Mouse (Mus musculus): ENCODE measurements around the gene Actn1.
"Not testable (repeated sequence)": the region's sequence is repeated elsewhere in the genome, so short reads cannot be mapped to it uniquely, and the experiment has no call there.

Gene Actn1

DNA sequence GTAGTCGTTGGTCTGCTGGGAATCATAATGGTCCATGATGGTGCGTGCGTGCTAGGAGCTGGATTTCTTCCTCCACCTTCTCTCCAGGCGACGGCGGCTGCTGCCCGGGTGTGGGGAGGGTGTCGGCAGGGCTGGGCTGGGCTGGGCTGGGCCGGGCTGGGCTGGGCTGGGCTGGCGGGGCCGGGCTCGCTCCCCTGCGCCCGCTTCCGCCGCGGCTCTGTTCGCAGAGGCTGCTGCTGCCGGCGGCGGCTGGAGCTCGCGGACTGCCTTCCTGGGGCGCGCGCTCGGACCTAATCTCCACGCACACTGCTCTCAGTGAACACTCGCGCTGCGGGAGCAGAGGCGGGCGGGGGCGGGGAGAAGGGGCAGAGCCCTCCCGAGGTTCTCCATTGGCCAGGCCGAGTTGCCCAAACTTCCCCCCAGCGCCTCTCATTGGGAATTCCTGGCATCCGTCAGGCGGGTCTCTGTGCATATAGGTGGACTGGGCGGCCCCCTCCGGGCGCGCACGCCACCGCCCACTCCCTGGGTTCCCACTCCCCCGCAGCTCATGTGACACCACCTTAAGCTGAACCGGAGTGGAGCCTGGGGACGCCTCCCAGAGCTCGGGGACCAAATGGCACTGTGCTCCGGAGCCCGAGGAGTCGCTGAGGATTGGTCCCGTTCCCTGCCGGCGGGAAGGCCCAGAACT lies at the start of gene Actn1:
Gene Actn1, minus strand, starts transcription at position 316 of the 688 bp plus-strand sequence.
- peak; percentile 95 for DNase-seq (ENCODE audit: low read depth)

- DNase-seq (ENCODE audit: low read depth), result no peak
Measured at GRCm38 (mm10) chr12:80307556-80307955, 47.4 kb upstream of the Actn1 start.

DNA sequence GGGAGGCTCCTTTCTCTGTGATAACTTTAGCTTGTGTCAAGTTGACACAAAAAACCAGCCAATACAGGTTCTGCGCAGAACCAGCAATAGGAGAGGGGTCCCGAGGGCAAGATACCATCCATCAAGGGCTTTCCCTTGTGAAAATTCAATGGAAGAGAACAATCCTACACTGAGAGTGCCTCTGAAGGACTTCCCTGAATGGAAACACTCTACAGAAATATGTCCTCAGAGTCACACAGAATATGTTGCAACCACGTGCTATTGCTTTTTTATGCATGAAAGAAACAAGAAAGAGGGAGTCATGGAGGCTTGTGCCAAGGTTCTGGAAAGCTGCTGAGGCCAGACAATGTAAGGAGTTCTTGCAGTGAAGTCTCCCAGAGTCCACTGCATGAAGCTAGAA lies 44.3 kb upstream of the Actn1 start:
- no peak for DNase-seq (ENCODE audit: low read depth)

DNA sequence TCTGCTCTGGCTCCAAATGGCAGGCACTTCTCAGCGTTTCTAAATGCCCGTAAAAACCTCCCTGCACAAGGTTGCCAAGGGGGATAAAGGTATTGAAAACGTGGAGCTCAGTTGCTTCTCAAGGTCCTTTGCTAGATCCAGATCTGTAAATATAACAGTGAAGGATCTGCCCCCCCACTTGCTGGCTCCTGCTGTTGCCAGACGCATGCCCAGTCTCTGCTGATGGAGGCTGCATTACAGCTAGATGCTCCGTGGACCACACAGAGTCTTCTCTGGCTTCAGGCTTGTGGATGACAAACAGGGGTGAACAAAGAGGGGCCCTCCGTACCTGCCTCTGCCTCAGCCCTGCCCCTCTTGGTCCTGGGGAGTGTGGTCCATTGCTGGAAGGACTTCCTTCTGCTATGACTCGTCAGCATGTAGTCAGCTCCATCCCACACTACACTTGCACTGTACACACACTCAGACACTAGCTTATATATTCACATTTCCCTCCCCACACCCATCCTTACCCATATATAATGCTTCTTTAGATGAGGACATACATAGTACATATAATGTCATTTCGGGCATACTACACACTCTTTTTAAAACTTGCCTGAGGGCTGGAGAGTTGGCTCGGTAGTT lies 40.8 kb upstream of the Actn1 start:
- DNase-seq (ENCODE audit: low read depth), result no peak

- DNase-seq (ENCODE audit: low read depth), result no peak
Measured at GRCm38 (mm10) chr12:80298714-80299113, 38.5 kb upstream of the Actn1 start.

DNA sequence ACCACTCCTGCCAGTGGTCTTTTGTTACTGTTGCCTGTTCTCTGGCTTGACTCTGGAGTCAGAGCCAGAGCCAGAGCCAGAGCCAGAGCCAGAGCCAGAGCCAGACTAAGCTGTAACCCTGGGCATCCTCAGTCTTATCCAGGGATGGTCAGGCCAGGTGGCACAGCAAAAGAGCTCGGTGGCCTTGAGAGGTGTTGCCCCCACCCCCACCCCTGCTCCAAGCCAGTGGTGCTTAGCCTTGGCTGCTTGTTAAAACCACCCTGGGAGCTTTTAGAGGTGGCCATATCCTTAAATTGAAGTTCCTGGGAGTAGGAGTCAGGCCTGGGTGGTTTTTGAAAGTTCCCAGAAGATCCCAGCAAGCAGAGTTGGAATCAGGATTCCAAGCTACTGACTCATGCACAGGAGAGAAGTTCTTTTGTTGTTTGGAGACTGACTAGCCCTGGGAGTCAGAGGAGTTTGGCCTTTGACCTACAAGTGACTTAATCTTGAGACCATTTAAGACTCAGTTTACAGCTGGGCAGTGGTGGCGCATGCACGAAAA lies 31.8 kb upstream of the Actn1 start:
- DNase-seq (ENCODE audit: low read depth), result no peak

- no peak for DNase-seq (ENCODE audit: low read depth)
Measured at GRCm38 (mm10) chr12:80290964-80291363, 30.8 kb upstream of the Actn1 start.

DNA sequence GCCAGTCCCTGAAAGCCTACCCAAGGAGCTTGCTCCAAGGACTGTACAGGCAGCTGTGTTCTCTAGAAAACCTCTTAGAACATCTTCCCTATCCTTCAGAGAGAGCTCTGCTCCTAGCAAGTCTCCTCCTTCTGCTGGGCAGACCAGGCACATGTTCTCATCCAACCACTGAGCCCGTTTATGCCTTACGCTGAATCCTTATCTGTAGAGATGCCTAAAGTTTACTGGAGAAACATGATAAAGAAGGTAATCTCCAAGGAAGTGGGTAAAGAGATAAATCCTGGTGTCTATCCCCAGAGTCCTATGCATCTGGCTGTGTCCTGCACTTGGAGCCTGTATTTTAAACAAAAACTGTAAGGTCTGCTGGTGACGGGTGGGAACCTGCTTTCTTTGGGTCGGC lies 30.3 kb upstream of the Actn1 start:
- no peak for DNase-seq (ENCODE audit: low read depth)

DNA sequence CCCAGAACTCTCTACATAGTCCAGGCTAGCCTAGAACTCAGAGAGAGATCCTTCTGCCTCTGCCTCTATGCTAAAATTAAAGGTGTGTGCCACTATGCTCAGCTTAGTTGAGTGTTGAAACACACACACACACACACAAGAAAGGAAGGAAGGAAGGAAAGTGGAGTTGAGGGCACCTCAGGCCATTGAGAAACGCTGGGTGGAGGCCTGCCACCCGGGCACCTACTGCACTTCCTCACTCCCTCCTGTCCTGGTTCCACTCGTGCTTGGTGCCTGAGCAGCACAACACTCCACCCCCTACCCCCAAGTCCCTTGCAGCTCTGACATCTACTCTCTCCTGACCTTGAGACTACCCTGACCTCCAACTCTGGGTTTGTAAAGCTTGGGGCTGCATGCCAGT lies 29.6 kb upstream of the Actn1 start:
- DNase-seq (ENCODE audit: low read depth), result no peak

DNA sequence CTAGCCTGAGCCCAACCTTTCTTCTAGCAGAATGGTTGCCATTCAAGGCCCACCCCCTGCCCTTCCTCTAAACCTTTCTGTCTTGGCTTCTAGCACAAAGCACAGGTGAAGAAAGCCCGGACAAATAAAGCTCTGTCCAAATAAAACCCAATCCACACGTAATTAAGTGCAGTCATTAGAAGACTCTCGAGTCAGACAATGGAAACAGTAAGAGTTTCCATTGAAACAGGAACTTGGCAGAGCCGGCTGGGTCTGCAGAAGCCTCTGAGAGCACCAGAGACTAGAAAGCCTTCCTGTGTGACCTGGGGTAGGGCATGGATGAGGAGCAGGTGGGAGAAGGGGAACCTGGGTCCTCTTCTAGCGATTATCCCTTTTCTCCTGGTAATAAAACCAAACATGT lies 25.7 kb upstream of the Actn1 start:
- DNase-seq (ENCODE audit: low read depth), result peak; percentile 34

DNA sequence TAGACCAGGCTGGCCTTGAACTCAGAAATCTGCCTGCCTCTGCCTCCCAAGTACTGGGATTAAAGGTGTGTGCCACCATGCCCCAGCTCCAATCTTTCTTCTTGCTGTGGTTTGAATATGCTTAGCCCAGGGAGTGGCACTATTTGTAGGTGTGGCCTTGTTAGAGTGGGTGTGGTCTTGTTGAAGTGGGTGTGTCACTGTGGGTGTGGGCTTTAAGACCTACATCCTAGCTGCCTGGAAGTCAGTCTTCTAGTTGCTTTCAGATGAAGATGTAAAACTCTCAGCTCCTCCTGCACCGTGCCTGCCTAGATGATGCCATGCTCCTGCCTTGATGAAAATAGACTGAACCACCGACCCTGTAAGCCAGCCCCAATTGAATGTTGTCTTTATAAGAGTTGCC lies 24.1 kb upstream of the Actn1 start:
- DNase-seq (ENCODE audit: low read depth), result not testable (repeated sequence)

DNA sequence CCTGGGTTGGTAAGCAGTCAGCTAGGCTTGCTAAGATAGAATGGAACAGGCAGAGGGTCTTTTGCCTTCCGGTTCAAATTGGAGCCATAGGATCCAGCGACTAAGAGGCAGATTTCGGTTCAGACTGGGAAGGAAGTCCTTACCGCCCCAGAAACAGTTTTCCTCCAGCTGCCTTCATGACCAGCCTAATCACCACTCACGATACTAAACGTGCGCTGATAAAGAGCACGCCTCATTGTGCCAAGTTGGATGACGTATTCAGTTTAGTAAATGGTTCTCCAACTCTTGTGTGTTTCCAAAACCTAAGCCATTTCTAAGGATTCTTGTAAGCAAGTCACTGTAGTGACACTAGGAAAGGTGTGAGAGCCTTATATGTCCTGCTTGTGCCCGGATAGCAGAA lies 18.7 kb upstream of the Actn1 start:
- DNase-seq (ENCODE audit: low read depth), result no peak

DNA sequence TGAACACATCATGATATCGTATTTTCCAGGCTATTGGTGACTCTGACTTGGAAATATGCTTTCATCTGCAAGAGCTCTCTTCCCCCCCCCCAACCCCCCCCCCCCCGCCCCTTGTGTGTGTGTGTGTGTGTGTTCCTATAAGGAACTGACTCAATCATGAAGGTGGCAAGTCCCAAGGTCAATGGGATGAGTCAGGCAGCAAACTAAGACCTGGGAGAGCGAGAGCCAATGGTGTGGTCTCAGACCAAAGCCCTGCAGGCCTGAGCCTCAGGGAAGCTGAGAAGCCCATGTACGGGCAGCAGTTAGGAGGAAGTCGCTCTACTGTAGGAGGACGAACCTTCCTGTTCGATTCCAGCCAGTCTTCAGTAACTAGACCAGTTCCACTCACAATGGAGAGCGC lies 17.3 kb upstream of the Actn1 start:
- peak; percentile 94 for DNase-seq (ENCODE audit: low read depth)

DNA sequence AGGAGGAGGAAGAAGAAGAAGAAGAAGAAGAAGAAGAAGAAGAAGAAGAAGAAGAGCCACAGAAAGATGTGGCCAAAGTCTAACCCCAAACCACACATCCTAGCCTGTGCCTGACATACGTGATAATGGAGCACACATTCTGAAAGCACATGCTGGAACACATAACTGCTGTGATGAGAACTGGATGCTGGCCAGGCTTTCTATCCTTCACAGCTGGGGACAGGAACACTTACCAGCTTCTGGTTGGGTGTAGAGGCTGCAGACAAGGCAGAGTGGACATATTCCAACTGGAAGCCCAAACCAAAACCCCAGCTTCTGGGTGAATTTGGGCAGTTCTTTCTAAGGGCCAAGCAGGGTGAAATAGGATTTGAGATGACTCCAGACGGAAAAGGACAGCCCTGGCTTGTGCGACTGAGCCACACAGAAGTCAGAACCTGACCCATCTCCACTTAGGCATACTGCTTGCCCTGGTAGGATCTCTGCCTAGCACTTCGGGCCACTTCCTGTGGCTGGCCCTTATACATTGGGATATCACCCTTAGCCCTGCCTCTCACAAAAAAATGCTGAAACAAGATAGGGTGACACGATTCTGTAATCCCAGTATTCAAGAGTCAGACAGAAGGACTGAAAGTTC lies 15.1 kb upstream of the Actn1 start:
- no peak for DNase-seq (ENCODE audit: low read depth)

DNA sequence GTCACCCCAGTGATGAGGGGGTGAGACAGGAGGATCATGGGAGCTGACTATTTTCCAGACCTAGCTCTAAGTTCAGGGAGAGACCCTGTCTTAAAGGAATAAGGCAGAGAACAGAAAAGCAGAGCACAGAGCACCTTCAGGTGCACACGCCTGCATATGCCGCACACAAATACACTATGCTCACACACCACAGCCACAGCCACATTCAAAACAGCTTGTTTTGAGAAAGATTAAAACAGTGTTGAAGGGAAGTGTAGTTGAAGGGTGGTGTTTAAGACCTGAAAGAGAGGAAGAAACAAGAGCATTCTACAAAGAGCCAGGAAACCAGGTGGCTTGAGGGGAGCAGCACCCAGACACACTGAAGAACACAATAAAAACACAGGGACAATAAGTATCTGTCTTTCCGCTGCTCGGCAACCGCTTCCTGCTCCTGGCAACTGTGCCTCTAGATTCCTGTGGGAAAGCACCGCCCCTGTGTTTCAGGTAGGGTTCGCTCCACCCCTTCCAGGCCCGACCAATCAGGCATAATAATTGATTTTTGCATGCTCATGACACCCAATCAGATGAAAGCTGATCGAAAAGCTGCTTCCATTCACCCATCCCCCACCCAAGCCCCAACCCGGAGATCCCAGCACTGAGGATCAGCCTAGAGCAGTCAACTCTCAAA lies 13.0 kb upstream of the Actn1 start:
- no peak for DNase-seq (ENCODE audit: low read depth)

GRCm38 (mm10) chr12:80271806-80272205 lies 11.6 kb upstream of the Actn1 start:
- no peak for DNase-seq (ENCODE audit: low read depth)

DNA sequence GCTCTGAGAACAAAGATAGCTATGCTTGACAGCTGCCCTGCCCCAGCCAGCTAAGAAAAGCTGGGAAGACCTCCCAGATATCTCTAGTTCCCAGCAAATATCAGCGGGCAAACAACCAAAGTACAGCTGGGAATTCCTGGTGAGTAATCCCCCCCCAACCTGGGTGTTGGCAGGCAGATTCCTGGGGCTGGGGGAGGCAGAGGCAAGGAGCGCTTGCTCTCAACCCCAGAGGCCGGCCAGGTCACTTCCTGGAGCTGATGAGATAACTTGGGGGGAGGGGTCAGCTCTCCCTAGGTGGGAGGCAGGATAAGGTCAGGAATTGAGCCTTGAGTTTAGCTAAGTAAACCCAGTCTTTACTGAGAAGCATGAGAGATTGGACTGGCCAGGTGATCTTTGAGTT lies 10.8 kb upstream of the Actn1 start:
- DNase-seq (ENCODE audit: low read depth), result no peak

DNA sequence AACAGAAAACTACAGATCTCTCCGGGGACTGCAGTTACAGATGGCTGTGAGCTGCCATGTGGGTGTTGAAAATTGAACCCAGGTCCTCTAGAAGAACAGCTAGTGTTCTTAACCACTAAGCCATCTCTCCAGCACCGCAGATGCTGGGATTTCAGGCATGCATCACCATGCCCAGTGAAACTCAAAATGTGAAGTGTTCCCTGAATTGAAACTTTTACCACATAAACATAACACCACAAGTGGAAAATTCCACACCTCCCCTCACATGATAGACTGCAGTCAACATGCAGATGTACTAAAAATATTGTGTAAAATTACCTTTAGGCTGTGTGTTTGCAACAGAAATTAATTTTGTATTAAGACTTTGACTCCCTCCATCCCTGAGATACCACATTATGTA lies 9.1 kb upstream of the Actn1 start:
- DNase-seq (ENCODE audit: low read depth), result no peak

DNA sequence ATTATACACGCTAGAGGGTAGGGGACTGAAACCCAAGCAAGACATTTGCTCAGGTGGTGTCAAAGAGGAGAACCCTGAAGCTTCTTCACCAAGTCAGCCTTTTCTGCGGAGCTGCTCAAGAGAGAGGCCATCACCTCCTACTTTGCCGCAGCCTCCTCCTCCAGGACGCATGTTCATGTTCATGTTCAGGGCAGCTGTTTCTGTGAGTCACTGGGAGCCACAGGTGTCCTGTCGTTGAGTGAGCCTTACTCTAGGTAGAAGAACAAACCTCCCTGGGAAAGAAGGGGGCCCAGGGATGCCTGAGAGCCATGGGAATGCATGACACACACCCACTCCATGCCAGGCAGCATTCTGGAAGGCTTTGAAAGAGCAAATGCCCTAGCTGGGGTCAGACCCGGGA lies 7.8 kb upstream of the Actn1 start:
- DNase-seq (ENCODE audit: low read depth), result no peak

DNA sequence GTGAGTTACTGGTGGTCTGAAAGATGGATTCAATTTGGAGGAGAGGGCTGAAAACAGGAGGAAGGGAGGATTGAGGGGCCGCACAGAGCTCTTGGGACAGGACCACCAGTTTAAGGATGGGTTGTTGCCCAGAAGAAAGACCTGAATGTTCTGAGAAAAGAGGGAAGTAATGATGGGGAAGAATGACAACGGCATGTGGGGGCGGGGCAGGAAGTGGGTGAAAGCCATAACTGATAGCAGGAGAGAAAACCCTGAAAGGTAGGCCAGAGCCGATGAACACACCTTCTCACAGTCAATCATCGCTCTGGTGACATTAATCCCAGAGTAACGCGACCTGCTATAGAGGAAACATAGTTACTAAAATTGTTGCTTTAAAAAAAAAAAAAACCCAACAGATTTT lies 4.2 kb upstream of the Actn1 start:
- not testable (repeated sequence) for DNase-seq (ENCODE audit: low read depth)

DNA sequence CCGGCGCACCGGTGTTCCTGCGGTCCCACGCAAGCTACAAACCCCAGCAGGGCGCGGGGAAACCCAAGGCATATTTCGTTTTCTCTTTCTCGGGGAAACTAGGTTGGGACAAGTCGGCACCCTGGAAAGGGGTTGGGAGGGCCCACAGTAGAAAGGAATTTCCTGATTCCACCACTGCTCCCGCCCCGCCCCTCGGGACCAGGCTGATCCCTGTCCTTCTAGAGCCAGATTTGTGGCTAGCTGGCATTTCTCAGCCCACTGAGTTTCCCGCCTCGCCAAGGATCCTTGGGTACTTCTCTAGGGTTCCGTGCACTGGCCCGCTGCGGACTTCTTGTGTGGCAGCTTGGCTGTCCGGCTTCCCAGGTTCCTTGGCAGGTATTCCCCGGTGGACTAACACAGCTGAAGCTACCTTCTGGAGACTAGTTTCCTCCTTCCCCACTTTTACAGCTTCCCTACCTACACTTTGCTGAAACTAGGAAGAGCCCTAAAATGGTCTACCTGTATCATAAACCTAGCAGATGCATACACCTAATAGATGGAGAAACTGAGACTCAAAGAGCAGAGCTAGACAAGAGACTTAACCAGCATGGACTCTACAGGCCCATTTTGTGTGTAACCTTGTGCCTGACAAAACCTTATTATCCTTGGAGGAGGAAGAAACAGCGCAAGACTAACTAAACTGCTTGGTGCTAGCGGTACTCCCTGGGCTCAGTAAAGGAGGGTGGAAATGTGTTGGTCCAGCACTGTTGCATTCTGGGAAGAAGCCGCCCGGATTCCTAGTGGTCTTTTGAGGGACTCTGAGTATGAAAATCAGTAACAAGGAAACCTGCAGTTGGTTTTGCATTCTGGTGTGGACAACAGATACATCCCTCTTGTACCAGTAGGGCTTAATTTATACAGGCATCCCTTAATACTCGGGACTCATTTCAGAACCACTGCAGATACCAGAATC lies 849 bp upstream of the Actn1 start:
- DNase-seq (ENCODE audit: low read depth), result peak; percentile 28
